Mouse (Mus musculus) hindbrain, embryonic 13.5 days (tissue): Measurements from ENCODE around the gene Olfr1259. TPM values are rescaled to one million over a fixed set of nuclear protein-coding genes. Genes with fewer than 3 reads are reported as not detected.
"Not testable (repeated sequence)": the region's sequence is repeated elsewhere in the genome, so short reads cannot be mapped to it uniquely, and the experiment has no call there.

Source experiments
- ATAC-seq: fragments of 200-750 bp; cut with Nextera tagmentation; 2 replicates; pipeline ENCODE4 v1.8.0; 2017; ENCODE audit warnings: moderate TSS enrichment; ENCODE audit not compliant: low FRiP score
- H3K27ac ChIP-seq: fragments of 300-500 bp; sonication (generic); 2 replicates; pipeline ENCODE4 v1.5.1; 2015; ENCODE audit warnings: inconsistent platforms, mild to moderate bottlenecking, moderate library complexity
- H3K27me3 ChIP-seq: fragments of 300-500 bp; sonication (generic); 2 replicates; pipeline ENCODE4 v1.6.1; 2015; ENCODE audit warnings: mild to moderate bottlenecking, inconsistent platforms
- H3K36me3 ChIP-seq: fragments of 300-500 bp; sonication (generic); 2 replicates; pipeline ENCODE4 v1.6.1; 2015; ENCODE audit warnings: mild to moderate bottlenecking, inconsistent platforms
- H3K4me1 ChIP-seq: fragments of 300-500 bp; sonication (generic); replicated peaks from 2 replicates; pipeline ENCODE4 v1.6.1; 2015; ENCODE audit warnings: inconsistent platforms
- H3K4me2 ChIP-seq: fragments of 300-500 bp; sonication (generic); 2 replicates; pipeline ENCODE4 v1.6.1; 2015; ENCODE audit warnings: inconsistent platforms, mild to moderate bottlenecking, moderate library complexity
- H3K4me3 ChIP-seq: fragments of 300-500 bp; sonication (generic); 2 replicates; pipeline ENCODE4 v1.5.1; 2015; ENCODE audit warnings: mild to moderate bottlenecking, inconsistent platforms
- H3K9ac ChIP-seq: fragments of 300-500 bp; sonication (generic); 2 replicates; pipeline ENCODE4 v1.6.1; 2015; ENCODE audit warnings: mild to moderate bottlenecking, inconsistent platforms
- H3K9me3 ChIP-seq: fragments of 300-500 bp; sonication (generic); 2 replicates; pipeline ENCODE4 v1.6.1; 2016; ENCODE audit warnings: inconsistent platforms
- WGBS: fragments of 180-500 bp; shearing (Covaris S2); methylation state at CpG from one replicate; pipeline ENCODE4 v1.1.7; 2015; 5-methylcytosine and 5-hydroxymethylcytosine counted together
- polyA plus RNA-seq: library from polyadenylated mRNA; unstranded; fragments of >200 nt; fragmentation: Nextera tagmentation; extraction: Ambion mirVana; gene quantifications from 2 replicates; pipeline ENCODE4 v1.2.1, GENCODE M21; 2015

Gene Olfr1259
- polyA plus RNA-seq, result not detected in 2 replicates

DNA sequence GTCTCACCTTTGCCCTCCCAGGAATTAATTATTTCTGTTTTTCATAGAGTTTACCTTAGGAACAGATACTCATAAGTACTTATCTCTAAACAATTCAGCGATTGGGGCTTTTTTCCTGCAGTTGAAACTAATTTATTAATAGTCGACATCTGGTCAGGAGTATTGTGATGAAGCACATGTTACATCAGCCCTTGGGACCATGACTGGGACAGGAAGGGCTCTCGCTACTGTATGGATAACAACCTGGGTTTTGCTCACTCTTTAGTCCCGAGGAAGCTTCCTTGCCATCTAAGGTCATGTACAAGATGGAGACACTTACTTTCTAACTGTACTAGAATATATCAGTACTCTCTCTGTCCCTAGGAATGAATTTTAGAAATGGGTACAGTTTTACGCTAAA, at the start of gene Olfr1259:
Gene Olfr1259, minus strand, starts transcription at position 101 of the 400 bp plus-strand sequence.
- Histone ChIP-seq H3K9me3 (no peaks in the 10 kb centered on the region), H3K4me2 (no peak within 1 kb of the TSS), H3K27me3 (no peaks in the 10 kb centered on the region), H3K36me3 (no peaks in the 10 kb centered on the region), H3K9ac (no peak within 1 kb of the TSS), H3K27ac (no peak within 1 kb of the TSS), H3K4me3 (no peak within 1 kb of the TSS), H3K4me1 (no peaks in the 10 kb centered on the region)
- ATAC-seq, result no peak
- WGBS, result 87% methylated on average over 5 of the region's 5 CpGs

- no peaks in the 10 kb centered on the region for H3K27me3 ChIP-seq
- no peak within 1 kb of the TSS for H3K4me3 ChIP-seq
- no peaks in the 10 kb centered on the region for H3K36me3 ChIP-seq
- no peak within 1 kb of the TSS for H3K27ac ChIP-seq
- no peaks in the 10 kb centered on the region for H3K4me1 ChIP-seq
- ATAC-seq, result no peak
- H3K9me3 ChIP-seq, result no peaks in the 10 kb centered on the region
- H3K9ac ChIP-seq, result no peak within 1 kb of the TSS
- no peak within 1 kb of the TSS for H3K4me2 ChIP-seq
These were observed 42.5 kb upstream of the Olfr1259 start, which contains the start of gene Olfr1261 for GRCm38 (mm10) chr2:89990921-89991320. Gene Olfr1261, plus strand, starts transcription at chr2:89991221.

GRCm38 (mm10) chr2:89977709-89978108, 29.2 kb upstream of the Olfr1259 start:
- H3K9me3 ChIP-seq, result no peaks in the 10 kb centered on the region
- H3K4me3 ChIP-seq, result no peak overlapping the region
- no peak overlapping the region for H3K9ac ChIP-seq
- WGBS, result 90% methylated on average over 2 of the region's 2 CpGs
- no peaks in the 10 kb centered on the region for H3K4me1 ChIP-seq
- no peaks in the 10 kb centered on the region for H3K27me3 ChIP-seq
- ATAC-seq, result no peak
- H3K36me3 ChIP-seq, result no peaks in the 10 kb centered on the region
- no peak overlapping the region for H3K4me2 ChIP-seq
- H3K27ac ChIP-seq, result no peak overlapping the region

- no peaks in the 10 kb centered on the region for H3K36me3 ChIP-seq
- no peak for ATAC-seq
- no peak within 1 kb of the TSS for H3K9ac ChIP-seq
- H3K4me1 ChIP-seq, result no peaks in the 10 kb centered on the region
- WGBS, result 64% methylated on average over 2 of the region's 2 CpGs
- H3K27me3 ChIP-seq, result no peaks in the 10 kb centered on the region
- H3K4me2 ChIP-seq, result no peak within 1 kb of the TSS
- H3K4me3 ChIP-seq, result no peak within 1 kb of the TSS
- H3K27ac ChIP-seq, result no peak within 1 kb of the TSS
- no peaks in the 10 kb centered on the region for H3K9me3 ChIP-seq
These were observed 25.7 kb upstream of the Olfr1259 start, which contains the start of gene Olfr1260 for GRCm38 (mm10) chr2:89974184-89974583. Gene Olfr1260, plus strand, starts transcription at chr2:89974340.

DNA sequence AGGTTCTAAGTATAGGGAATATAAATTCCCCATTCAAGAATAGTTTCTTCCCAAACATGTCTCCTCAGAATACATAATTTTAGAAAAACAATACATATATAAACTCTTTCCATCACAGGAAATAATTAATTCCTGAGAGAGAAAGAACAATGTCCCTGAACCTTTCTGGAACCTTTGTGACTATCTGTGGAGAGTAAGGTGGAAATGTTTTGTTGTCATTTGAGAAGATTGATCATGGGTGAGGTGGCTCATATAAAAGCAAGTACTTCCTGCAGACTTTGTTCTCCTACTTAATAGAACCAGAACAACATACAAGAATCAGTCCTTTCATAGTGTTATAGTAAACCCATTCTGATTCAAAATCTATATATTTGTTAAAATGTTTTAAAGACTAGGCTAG, 21.5 kb downstream of the Olfr1259 start, which contains the start of gene Olfr1258:
Gene Olfr1258, plus strand, starts transcription at position 301 of the 400 bp plus-strand sequence.
- Histone ChIP-seq H3K9me3 (no peaks in the 10 kb centered on the region), H3K4me1 (no peaks in the 10 kb centered on the region), H3K36me3 (no peaks in the 10 kb centered on the region), H3K4me2 (no peak within 1 kb of the TSS), H3K4me3 (no peak within 1 kb of the TSS), H3K9ac (no peak within 1 kb of the TSS), H3K27me3 (no peaks in the 10 kb centered on the region), H3K27ac (no peak within 1 kb of the TSS)
- no peak for ATAC-seq

GRCm38 (mm10) chr2:89912616-89913015, 35.8 kb downstream of the Olfr1259 start:
- H3K4me1 ChIP-seq, ATAC-seq, H3K9ac ChIP-seq, H3K27ac ChIP-seq, H3K4me2 ChIP-seq, H3K36me3 ChIP-seq, H3K27me3 ChIP-seq, H3K9me3 ChIP-seq, H3K4me3 ChIP-seq: not testable (repeated sequence)
- WGBS, result 96% methylated on average over 9 of the region's 9 CpGs

Other genes starting within 250 kb of the Olfr1259 start
- not detected in 2 replicates for gene Olfr1252, start 223.7 kb downstream of the Olfr1259 start, polyA plus RNA-seq
- not detected in 2 replicates for gene Olfr1253, start 191.6 kb downstream of the Olfr1259 start, polyA plus RNA-seq
- not detected in 2 replicates for gene Olfr1254, start 155.0 kb downstream of the Olfr1259 start, polyA plus RNA-seq
- gene Olfr1255, start 136.6 kb downstream of the Olfr1259 start, polyA plus RNA-seq, result not detected in 2 replicates
- gene Olfr1256, start 107.1 kb downstream of the Olfr1259 start, polyA plus RNA-seq, result not detected in 2 replicates
- gene Olfr48, start 100.5 kb downstream of the Olfr1259 start, polyA plus RNA-seq, result 0.19 TPM in 1 of 2 replicates, not detected in the other
- not detected in 2 replicates for gene Olfr1257, start 70.2 kb downstream of the Olfr1259 start, polyA plus RNA-seq
- gene Olfr1258, start 21.4 kb downstream of the Olfr1259 start, polyA plus RNA-seq, result not detected in 2 replicates
- gene Olfr1260, start 25.7 kb upstream of the Olfr1259 start, polyA plus RNA-seq, result not detected in 2 replicates
- gene Olfr1261, start 42.6 kb upstream of the Olfr1259 start, polyA plus RNA-seq, result not detected in 2 replicates
- gene Olfr1262, start 51.5 kb upstream of the Olfr1259 start, polyA plus RNA-seq, result not detected in 2 replicates
- not detected in 2 replicates for gene Olfr1263, start 63.5 kb upstream of the Olfr1259 start, polyA plus RNA-seq
- gene Olfr1264, start 76.9 kb upstream of the Olfr1259 start, polyA plus RNA-seq, result not detected in 2 replicates
- not detected in 2 replicates for gene Olfr1265, start 86.7 kb upstream of the Olfr1259 start, polyA plus RNA-seq
- gene Olfr140, start 114.9 kb upstream of the Olfr1259 start, polyA plus RNA-seq, result not detected in 2 replicates
- not detected in 2 replicates for gene Olfr1269, start 172.7 kb upstream of the Olfr1259 start, polyA plus RNA-seq
- gene Olfr32, start 193.6 kb upstream of the Olfr1259 start, polyA plus RNA-seq, result 0.06 TPM in 1 of 2 replicates, not detected in the other
- not detected in 2 replicates for gene Olfr1270, start 204.4 kb upstream of the Olfr1259 start, polyA plus RNA-seq